Mouse (Mus musculus) forebrain, postnatal 0 days (tissue): ENCODE results near the gene Maneal. TPM values are rescaled to one million over a fixed set of nuclear protein-coding genes. Genes with fewer than 3 reads are reported as not detected.

ENCODE experiments used
- ATAC-seq: fragments of 200-750 bp; cut with Nextera tagmentation; 2 replicates; pipeline ENCODE4 v1.8.0; 2017; ENCODE audit warnings: mild to moderate bottlenecking, moderate library complexity
- DNase-seq: peaks from one replicate; pipeline ENCODE4 v3.0.0-alpha.2; 2015
- H3K27ac ChIP-seq: fragments of 300-500 bp; sonication (generic); 2 replicates; pipeline ENCODE4 v1.5.1; 2014; ENCODE audit warnings: low read depth, mild to moderate bottlenecking, antibody characterized with exemption, low read length, moderate library complexity, mixed read lengths
- H3K27me3 ChIP-seq: fragments of 300-500 bp; sonication (generic); 2 replicates; pipeline ENCODE4 v1.6.1; 2014; ENCODE audit warnings: mild to moderate bottlenecking, low read length, mixed read lengths; ENCODE audit not compliant: insufficient read depth
- H3K36me3 ChIP-seq: fragments of 300-500 bp; sonication (generic); 2 replicates; pipeline ENCODE4 v1.6.1; 2014; ENCODE audit warnings: mild to moderate bottlenecking, moderate library complexity; ENCODE audit not compliant: insufficient read depth
- H3K4me1 ChIP-seq: fragments of 300-500 bp; sonication (generic); 2 replicates; pipeline ENCODE4 v1.6.1; 2014; ENCODE audit warnings: antibody characterized with exemption; ENCODE audit not compliant: insufficient read depth
- H3K4me2 ChIP-seq: fragments of 300-500 bp; sonication (generic); 2 replicates; pipeline ENCODE4 v1.6.1; 2014; ENCODE audit warnings: low read depth, mild to moderate bottlenecking, moderate library complexity
- H3K4me3 ChIP-seq: fragments of 300-500 bp; sonication (generic); 2 replicates; pipeline ENCODE4 v1.5.1; 2014; ENCODE audit warnings: low read depth, low read length, mixed read lengths
- H3K9ac ChIP-seq: fragments of 300-500 bp; sonication (generic); 2 replicates; pipeline ENCODE4 v1.6.1; 2014; ENCODE audit warnings: mild to moderate bottlenecking
- H3K9me3 ChIP-seq: fragments of 300-500 bp; sonication (generic); 2 replicates; pipeline ENCODE4 v1.6.1; 2016; ENCODE audit warnings: low read length
- CTCF ChIP-seq: sonication (generic); IDR thresholded peaks from 2 replicates; pipeline ENCODE4 v1.5.1; 2016; ENCODE audit warnings: antibody characterized with exemption, control low read depth, low read depth
- WGBS: fragments of 180-500 bp; shearing (Covaris S2); extraction: QIAGEN DNeasy Blood & Tissue Kit; methylation state at CpG from one replicate; pipeline ENCODE4 v1.1.7; 2014; 5-methylcytosine and 5-hydroxymethylcytosine counted together
- polyA plus RNA-seq: library from polyadenylated mRNA; unstranded; fragments of >200 nt; fragmentation: Nextera tagmentation; extraction: Ambion mirVana; gene quantifications from 2 replicates; pipeline ENCODE4 v1.2.1, GENCODE M21; 2015
- total RNA-seq: library from RNA; depleted of rRNA; stranded (reverse); fragments of >200 nt; gene quantifications from 2 replicates; pipeline ENCODE4 v1.2.3, GENCODE M21; 2014; rRNA removed

Gene Maneal
- total RNA-seq (35.7 and 41.7 TPM in 2 replicates), polyA plus RNA-seq (8.4 and 9.4 TPM in 2 replicates)

DNA sequence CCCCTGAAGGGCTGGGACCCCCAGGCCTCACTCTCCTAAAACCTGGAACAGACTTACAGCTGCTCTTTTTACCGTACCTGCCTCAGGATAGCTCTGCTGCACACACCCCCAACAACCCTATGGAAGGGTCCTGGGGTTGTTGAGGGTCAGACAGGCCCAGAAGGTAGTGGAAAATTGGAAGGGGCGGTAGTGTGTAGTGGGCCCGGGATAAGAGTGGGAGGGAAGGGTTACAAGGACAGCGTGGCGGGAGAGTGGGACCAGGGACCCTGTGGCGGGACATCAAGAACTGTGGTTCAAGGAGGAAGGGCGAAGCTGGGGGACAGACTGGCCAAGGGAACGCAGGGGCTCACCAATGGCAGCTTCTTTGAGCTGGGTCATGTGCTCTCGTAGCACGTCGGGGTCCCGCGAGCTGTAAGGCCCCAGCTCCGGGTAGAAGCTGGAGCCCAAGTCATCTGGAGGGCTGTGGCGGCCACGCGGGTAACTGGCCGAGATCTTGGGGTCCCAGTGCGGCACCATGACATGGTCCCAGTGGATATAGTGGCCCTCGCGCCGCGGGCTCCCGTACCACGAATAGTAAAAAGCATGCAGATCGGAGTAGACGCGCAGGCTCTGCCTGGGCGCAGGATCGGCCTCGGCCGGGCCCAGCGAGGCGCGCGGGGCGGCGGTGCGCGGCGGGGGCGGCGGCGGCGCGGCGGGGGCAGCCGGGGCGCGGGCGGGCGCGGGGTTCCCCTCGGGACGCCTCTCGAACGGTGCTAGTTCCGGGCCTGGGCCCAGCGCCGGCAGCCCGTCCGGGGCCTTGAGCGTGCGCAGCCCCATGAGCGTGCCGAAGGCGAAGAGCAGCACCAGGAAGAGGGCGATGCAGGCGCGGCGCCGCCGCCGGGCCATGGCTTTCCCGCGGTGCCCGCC, at the start of gene Maneal:
Gene Maneal (minus strand): TSS at position 889 of the 906 bp plus-strand sequence.
- peak; percentile 44 for ATAC-seq
- no peak for TF ChIP-seq CTCF
- Histone ChIP-seq H3K27ac (peak within 1 kb of the TSS; percentile 64), H3K4me2 (peak within 1 kb of the TSS; percentile 89), H3K36me3 (peaks cover 19% of the 10 kb centered on the region), H3K4me3 (peak within 1 kb of the TSS; percentile 72), H3K27me3 (no peaks in the 10 kb centered on the region), H3K9me3 (no peaks in the 10 kb centered on the region), H3K9ac (peak within 1 kb of the TSS; percentile 90), H3K4me1 (peaks cover 17% of the 10 kb centered on the region)
- peak; percentile 43 for DNase-seq
- 1% methylated on average over 50 of the region's 77 CpGs for WGBS

DNA sequence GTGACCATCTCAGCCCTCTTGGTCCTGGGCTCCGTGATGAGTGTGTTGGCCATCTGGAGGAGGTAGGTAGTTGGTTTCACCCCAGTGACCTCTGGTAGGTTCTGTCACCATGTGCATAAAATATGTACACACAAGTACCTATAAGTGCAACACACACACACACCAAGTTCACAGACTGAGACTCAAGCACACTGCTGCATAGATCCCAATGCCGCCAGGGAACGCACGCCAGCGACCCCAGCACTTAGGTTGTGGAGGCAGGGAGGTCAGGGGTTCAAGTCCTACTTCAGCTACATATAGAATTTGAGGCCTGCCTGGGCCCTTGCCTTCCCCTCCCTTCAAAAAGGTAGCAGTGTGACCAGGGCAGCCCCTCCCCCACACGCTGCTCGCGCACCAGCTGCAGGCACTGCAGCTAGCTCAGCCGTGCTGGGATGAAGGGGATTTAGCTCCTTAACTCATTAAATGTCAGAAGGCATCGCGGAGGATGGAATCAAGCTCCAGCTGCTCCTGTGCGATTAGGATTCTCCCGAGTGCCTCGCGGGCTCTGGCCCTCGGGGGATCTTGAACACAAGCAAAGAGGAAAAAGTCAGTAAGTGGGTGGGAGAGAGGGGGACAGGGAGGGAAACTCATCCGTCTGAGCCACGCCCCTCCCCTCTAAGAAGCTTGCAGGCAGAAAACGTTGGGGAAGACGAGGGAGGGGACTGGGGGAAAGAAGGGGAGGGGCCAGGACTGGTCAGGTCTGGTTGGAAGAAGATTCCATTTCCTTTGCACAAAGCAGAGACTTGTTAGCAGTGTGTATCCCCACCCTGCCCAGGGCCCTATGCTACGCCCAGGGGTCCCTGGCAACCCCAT, 44.2 kb upstream of the Maneal start:
- ATAC-seq: peak; percentile 75
- peak; percentile 48 for DNase-seq
- Histone ChIP-seq H3K36me3 (no peaks in the 10 kb centered on the region), H3K4me3 (no peak overlapping the region), H3K27me3 (no peaks in the 10 kb centered on the region), H3K4me1 (no peaks in the 10 kb centered on the region; the same call in 1 of the 2 replicates), H3K4me2 (peak overlapping the region; percentile 43), H3K27ac (no peak overlapping the region), H3K9me3 (no peaks in the 10 kb centered on the region), H3K9ac (peak overlapping the region; percentile 28; the same call in 1 of the 2 replicates)
- 6% methylated on average over 21 of the region's 21 CpGs for WGBS
- no peak for TF ChIP-seq CTCF

GRCm38 (mm10) chr4:124905417-124905816, 43.4 kb upstream of the Maneal start:
- DNase-seq: no peak
- ATAC-seq: no peak
- WGBS: 75% methylated on average over 4 of the region's 4 CpGs
- Histone ChIP-seq H3K4me2 (no peak overlapping the region), H3K4me3 (no peak overlapping the region), H3K36me3 (no peaks in the 10 kb centered on the region), H3K9ac (no peak overlapping the region), H3K9me3 (no peaks in the 10 kb centered on the region), H3K4me1 (no peaks in the 10 kb centered on the region; the same call in 1 of the 2 replicates), H3K27me3 (no peaks in the 10 kb centered on the region), H3K27ac (no peak overlapping the region)
- no peak for TF ChIP-seq CTCF

GRCm38 (mm10) chr4:124899906-124900305, 37.9 kb upstream of the Maneal start:
- Histone ChIP-seq H3K9me3 (no peaks in the 10 kb centered on the region), H3K27ac (no peak overlapping the region), H3K4me3 (no peak overlapping the region), H3K27me3 (peaks cover 11% of the 10 kb centered on the region; the same call in 1 of the 2 replicates), H3K4me1 (no peaks in the 10 kb centered on the region), H3K4me2 (no peak overlapping the region), H3K9ac (no peak overlapping the region), H3K36me3 (no peaks in the 10 kb centered on the region)
- TF ChIP-seq CTCF: no peak
- 55% methylated on average over 5 of the region's 5 CpGs for WGBS
- no peak for ATAC-seq
- DNase-seq: no peak

DNA sequence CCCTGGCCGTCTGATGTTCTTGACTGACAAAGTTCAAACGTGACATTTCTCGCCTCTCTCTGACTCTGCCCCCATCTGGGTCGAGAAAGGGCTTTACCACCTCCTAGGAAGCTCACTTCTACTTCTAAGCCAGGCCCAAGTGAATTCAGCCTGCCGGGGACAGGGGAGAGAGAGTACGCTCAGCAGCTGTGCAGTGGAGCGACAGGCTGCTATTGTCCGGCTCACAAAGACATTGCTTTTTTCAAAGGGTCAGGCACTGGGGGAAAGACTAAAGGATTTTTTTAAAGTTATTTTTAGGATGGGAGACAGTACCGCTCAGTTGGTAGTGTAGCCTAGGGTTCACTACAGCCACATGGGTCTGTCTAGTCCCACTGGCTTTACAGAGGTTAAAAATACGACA, 36.5 kb upstream of the Maneal start:
- no peaks in the 10 kb centered on the region for H3K9me3 ChIP-seq
- H3K36me3 ChIP-seq: no peaks in the 10 kb centered on the region
- no peak overlapping the region for H3K27ac ChIP-seq
- H3K4me2 ChIP-seq: no peak overlapping the region
- WGBS: 23% methylated on average over 10 of the region's 10 CpGs
- H3K27me3 ChIP-seq: peaks cover 11% of the 10 kb centered on the region; the same call in 1 of the 2 replicates
- no peak for TF ChIP-seq CTCF
- no peak for ATAC-seq
- no peaks in the 10 kb centered on the region for H3K4me1 ChIP-seq
- H3K9ac ChIP-seq: no peak overlapping the region
- H3K4me3 ChIP-seq: no peak overlapping the region
- DNase-seq: no peak

- Histone ChIP-seq H3K9me3 (no peaks in the 10 kb centered on the region), H3K27ac (0 out of 2 replicates have a peak overlapping the region, but pooled peaks have one; percentile 4), H3K4me2 (peak overlapping the region; percentile 80), H3K36me3 (no peaks in the 10 kb centered on the region), H3K9ac (peak overlapping the region; percentile 64), H3K4me3 (peak overlapping the region; percentile 55), H3K27me3 (peaks cover 17% of the 10 kb centered on the region; the same call in 1 of the 2 replicates), H3K4me1 (no peaks in the 10 kb centered on the region)
- WGBS: 3% methylated on average over 83 of the region's 83 CpGs
- ATAC-seq: peak; percentile 79
- peak; percentile 73 for DNase-seq
- TF ChIP-seq CTCF: peak; percentile 32; the same call in 1 of the 2 replicates
These were observed 32.8 kb upstream of the Maneal start for GRCm38 (mm10) chr4:124894508-124895428.
